Mouse (Mus musculus) hindbrain, embryonic 14.5 days (tissue): ENCODE results near the gene Hmgcll1. TPM values are rescaled to one million over a fixed set of nuclear protein-coding genes. Genes with fewer than 3 reads are reported as not detected.
"Not testable (repeated sequence)": the region's sequence is repeated elsewhere in the genome, so short reads cannot be mapped to it uniquely, and the experiment has no call there.

Experiments
- ATAC-seq: fragments of 200-750 bp; cut with Nextera tagmentation; 2 replicates; pipeline ENCODE4 v1.8.0; 2017; ENCODE audit warnings: moderate number of reproducible peaks, mild to moderate bottlenecking, moderate TSS enrichment, moderate library complexity; ENCODE audit not compliant: low FRiP score
- DNase-seq: peaks from one replicate; pipeline ENCODE4 v3.0.0-alpha.2; 2015; ENCODE audit warnings: low spot score
- H3K27ac ChIP-seq: fragments of 300-500 bp; sonication (generic); 2 replicates; pipeline ENCODE4 v1.5.1; 2014; ENCODE audit warnings: mild to moderate bottlenecking, moderate library complexity
- H3K27me3 ChIP-seq: fragments of 300-500 bp; sonication (generic); 2 replicates; pipeline ENCODE4 v1.6.1; 2014; ENCODE audit warnings: mild to moderate bottlenecking, low read length, mixed read lengths; ENCODE audit not compliant: control insufficient read depth, insufficient read depth
- H3K36me3 ChIP-seq: fragments of 300-500 bp; sonication (generic); replicated peaks from 2 replicates; pipeline ENCODE4 v1.6.1; 2014; ENCODE audit not compliant: control insufficient read depth, insufficient read depth
- H3K4me1 ChIP-seq: fragments of 300-500 bp; sonication (generic); replicated peaks from 2 replicates; pipeline ENCODE4 v1.6.1; 2014; ENCODE audit warnings: antibody characterized with exemption, low read length, mixed read lengths; ENCODE audit not compliant: control insufficient read depth, insufficient read depth
- H3K4me2 ChIP-seq: fragments of 300-500 bp; sonication (generic); replicated peaks from 2 replicates; pipeline ENCODE4 v1.6.1; 2014; ENCODE audit warnings: mild to moderate bottlenecking, moderate library complexity
- H3K4me3 ChIP-seq: fragments of 300-500 bp; sonication (generic); replicated peaks from 2 replicates; pipeline ENCODE4 v1.5.1; 2014; ENCODE audit warnings: mild to moderate bottlenecking, low read length
- H3K9ac ChIP-seq: fragments of 300-500 bp; sonication (generic); 2 replicates; pipeline ENCODE4 v1.6.1; 2014
- H3K9me3 ChIP-seq: fragments of 300-500 bp; sonication (generic); 2 replicates; pipeline ENCODE4 v1.6.1; 2016; ENCODE audit warnings: low read length; ENCODE audit not compliant: control insufficient read depth
- WGBS: fragments of 180-500 bp; shearing (Covaris S2); extraction: QIAGEN DNeasy Blood & Tissue Kit; methylation state at CpG from one replicate; pipeline ENCODE4 v1.1.7; 2014; 5-methylcytosine and 5-hydroxymethylcytosine counted together
- polyA plus RNA-seq: library from polyadenylated mRNA; unstranded; fragments of >200 nt; fragmentation: Nextera tagmentation; extraction: Ambion mirVana; gene quantifications from 2 replicates; pipeline ENCODE4 v1.2.1, GENCODE M21; 2014

The Hmgcll1 gene
- polyA plus RNA-seq, 1 experiment from 2014 or later = 26.4 TPM

- Histone ChIP-seq H3K36me3 (no peaks in the 10 kb centered on the region), H3K27me3 (no peaks in the 10 kb centered on the region), H3K4me2 (no peak overlapping the region), H3K4me1 (no peaks in the 10 kb centered on the region), H3K27ac (no peak overlapping the region), H3K9me3 (no peaks in the 10 kb centered on the region), H3K9ac (no peak overlapping the region), H3K4me3 (no peak overlapping the region)
- ATAC-seq = no peak
- no peak for DNase-seq
- 96% methylated on average over 5 of the region's 5 CpGs for WGBS
Measured at GRCm38 (mm10) chr9:76104846-76105245, 90.2 kb downstream of the Hmgcll1 start.

GRCm38 (mm10) chr9:76122888-76123287, 108.2 kb downstream of the Hmgcll1 start:
- 6% methylated on average over 2 of the region's 2 CpGs for WGBS
- not testable (repeated sequence) for H3K36me3 ChIP-seq, H3K27ac ChIP-seq, H3K4me1 ChIP-seq, H3K27me3 ChIP-seq, H3K9me3 ChIP-seq, H3K4me3 ChIP-seq, H3K4me2 ChIP-seq, H3K9ac ChIP-seq
- ATAC-seq = 0 out of 2 replicates have a peak, but pooled peaks have one; percentile 48
- DNase-seq = peak; percentile 82

- Histone ChIP-seq H3K27me3 (no peaks in the 10 kb centered on the region), H3K9ac (no peak overlapping the region), H3K4me1 (no peaks in the 10 kb centered on the region), H3K27ac (no peak overlapping the region), H3K9me3 (no peaks in the 10 kb centered on the region), H3K4me3 (no peak overlapping the region), H3K36me3 (no peaks in the 10 kb centered on the region), H3K4me2 (no peak overlapping the region)
- DNase-seq (no peak), ATAC-seq (no peak)
- 84% methylated on average over 4 of the region's 4 CpGs for WGBS
Measured at GRCm38 (mm10) chr9:76124249-76124648, 109.6 kb downstream of the Hmgcll1 start.

- Histone ChIP-seq H3K4me2 (no peak overlapping the region), H3K4me3 (no peak overlapping the region), H3K36me3 (no peaks in the 10 kb centered on the region), H3K9ac (no peak overlapping the region), H3K27me3 (no peaks in the 10 kb centered on the region), H3K9me3 (no peaks in the 10 kb centered on the region), H3K27ac (no peak overlapping the region), H3K4me1 (no peaks in the 10 kb centered on the region)
- ATAC-seq (no peak), DNase-seq (no peak)
- 80% methylated on average over 1 of the region's 1 CpGs for WGBS
Measured at GRCm38 (mm10) chr9:76129353-76129752, 114.7 kb downstream of the Hmgcll1 start.

GRCm38 (mm10) chr9:76134042-76134441, 119.4 kb downstream of the Hmgcll1 start:
- H3K9me3 ChIP-seq = no peaks in the 10 kb centered on the region
- WGBS = 89% methylated on average over 6 of the region's 6 CpGs
- H3K36me3 ChIP-seq = no peaks in the 10 kb centered on the region
- DNase-seq (no peak), ATAC-seq (no peak)
- no peak overlapping the region for H3K9ac ChIP-seq
- H3K4me3 ChIP-seq = no peak overlapping the region
- H3K27me3 ChIP-seq = no peaks in the 10 kb centered on the region
- no peak overlapping the region for H3K27ac ChIP-seq
- H3K4me1 ChIP-seq = no peaks in the 10 kb centered on the region
- no peak overlapping the region for H3K4me2 ChIP-seq

GRCm38 (mm10) chr9:76138378-76139109, 123.9 kb downstream of the Hmgcll1 start:
- H3K9me3 ChIP-seq = no peaks in the 10 kb centered on the region
- DNase-seq (peak; percentile 36), ATAC-seq (peak; percentile 40; the same call in 1 of the 2 replicates)

GRCm38 (mm10) chr9:76145593-76145992, 130.9 kb downstream of the Hmgcll1 start:
- Histone ChIP-seq H3K36me3 (no peaks in the 10 kb centered on the region), H3K9ac (no peak overlapping the region), H3K4me1 (no peaks in the 10 kb centered on the region), H3K9me3 (no peaks in the 10 kb centered on the region), H3K27ac (no peak overlapping the region), H3K4me3 (no peak overlapping the region), H3K4me2 (no peak overlapping the region), H3K27me3 (no peaks in the 10 kb centered on the region)
- DNase-seq (no peak), ATAC-seq (no peak)
- 68% methylated on average over 3 of the region's 3 CpGs for WGBS

More at GRCm38 (mm10) chr9:76138378-76139109, 123.9 kb downstream of the Hmgcll1 start:
- H3K27me3 ChIP-seq = no peaks in the 10 kb centered on the region; the same call in 1 of the 2 replicates
- H3K4me3 ChIP-seq = no peak overlapping the region
- no peak overlapping the region for H3K27ac ChIP-seq
- no peak overlapping the region for H3K9ac ChIP-seq
- no peak overlapping the region for H3K4me2 ChIP-seq
- H3K36me3 ChIP-seq = no peaks in the 10 kb centered on the region
- 65% methylated on average over 3 of the region's 3 CpGs for WGBS
- H3K4me1 ChIP-seq = no peaks in the 10 kb centered on the region

- WGBS = 59% methylated on average over 8 of the region's 8 CpGs
- DNase-seq = no peak
- no peak for ATAC-seq
- no peak overlapping the region for H3K9ac ChIP-seq
- no peaks in the 10 kb centered on the region for H3K4me1 ChIP-seq
- H3K27ac ChIP-seq = no peak overlapping the region
- no peaks in the 10 kb centered on the region for H3K27me3 ChIP-seq
- no peaks in the 10 kb centered on the region for H3K9me3 ChIP-seq
- H3K36me3 ChIP-seq = no peaks in the 10 kb centered on the region
- H3K4me2 ChIP-seq = no peak overlapping the region
- no peak overlapping the region for H3K4me3 ChIP-seq
Measured at GRCm38 (mm10) chr9:76162446-76162845, 147.8 kb downstream of the Hmgcll1 start.

- no peak for DNase-seq
- WGBS = 50% methylated on average over 3 of the region's 3 CpGs
- Histone ChIP-seq H3K4me1 (no peaks in the 10 kb centered on the region), H3K9me3 (no peaks in the 10 kb centered on the region), H3K9ac (no peak overlapping the region), H3K27me3 (no peaks in the 10 kb centered on the region), H3K4me3 (no peak overlapping the region), H3K27ac (no peak overlapping the region), H3K4me2 (no peak overlapping the region), H3K36me3 (no peaks in the 10 kb centered on the region)
- ATAC-seq = no peak
Measured at GRCm38 (mm10) chr9:76168355-76168754, 153.7 kb downstream of the Hmgcll1 start.
